Mouse (Mus musculus): ENCODE measurements around the gene Gsg1l. TPM values are rescaled to one million over a fixed set of nuclear protein-coding genes. Genes with fewer than 3 reads are reported as not detected.

Gsg1l gene
- polyA plus RNA-seq, 1 experiment = 0.05 TPM

- Histone ChIP-seq H3K36me3 (ENCODE audit: control insufficient read depth, insufficient read depth, low read length) (no peaks in the 10 kb centered on the region), H3K27me3 (ENCODE audit: control insufficient read depth, insufficient read depth, low read length) (no peaks in the 10 kb centered on the region), H3K4me1 (ENCODE audit: control insufficient read depth, insufficient read depth, insufficient read length) (no peaks in the 10 kb centered on the region), H3K4me3 (ENCODE audit: extremely low read depth, insufficient read depth, insufficient read length) (no peak overlapping the region), H3K27ac (ENCODE audit: insufficient read depth, low read length) (no peak overlapping the region)
- no peak for TF ChIP-seq CTCF (IDR thresholded peaks at IDR 0.05; ENCODE audit: extremely low read depth, insufficient read depth, insufficient read length, insufficient replicate concordance)
- no peak for TF ChIP-seq POLR2A (IDR thresholded peaks at IDR 0.05; ENCODE audit: low read depth, low read length)
- 80% methylated on average over 8 of the region's 8 CpGs for WGBS
- DNase-seq (ENCODE audit: low read depth in 1 of 2, low spot score in 2 of 2) = no peak
Observed at GRCm38 (mm10) chr7:125964087-125964607, 118.1 kb downstream of the Gsg1l start.

- no peak for TF ChIP-seq CTCF (IDR thresholded peaks at IDR 0.05; ENCODE audit: extremely low read depth, insufficient read depth, insufficient read length, insufficient replicate concordance)
- TF ChIP-seq POLR2A (IDR thresholded peaks at IDR 0.05; ENCODE audit: low read depth, low read length) = no peak
- H3K27me3 ChIP-seq (ENCODE audit: control insufficient read depth, insufficient read depth, low read length) = no peaks in the 10 kb centered on the region
- H3K36me3 ChIP-seq (ENCODE audit: control insufficient read depth, insufficient read depth, low read length) = no peaks in the 10 kb centered on the region
- DNase-seq (ENCODE audit: low read depth in 1 of 2, low spot score in 2 of 2) = no peak
- H3K4me3 ChIP-seq (ENCODE audit: extremely low read depth, insufficient read depth, insufficient read length) = no peak overlapping the region
- no peak overlapping the region for H3K27ac ChIP-seq (ENCODE audit: insufficient read depth, low read length)
- no peaks in the 10 kb centered on the region for H3K4me1 ChIP-seq (ENCODE audit: control insufficient read depth, insufficient read depth, insufficient read length)
- 64% methylated on average over 18 of the region's 18 CpGs for WGBS
Observed at GRCm38 (mm10) chr7:125959294-125960048, 122.7 kb downstream of the Gsg1l start.

GRCm38 (mm10) chr7:125958856-125959255, 123.4 kb downstream of the Gsg1l start:
- Histone ChIP-seq H3K36me3 (ENCODE audit: control insufficient read depth, insufficient read depth, low read length) (no peaks in the 10 kb centered on the region), H3K4me3 (ENCODE audit: extremely low read depth, insufficient read depth, insufficient read length) (no peak overlapping the region), H3K4me1 (ENCODE audit: control insufficient read depth, insufficient read depth, insufficient read length) (no peaks in the 10 kb centered on the region), H3K27me3 (ENCODE audit: control insufficient read depth, insufficient read depth, low read length) (no peaks in the 10 kb centered on the region), H3K27ac (ENCODE audit: insufficient read depth, low read length) (no peak overlapping the region)
- no peak for TF ChIP-seq CTCF (IDR thresholded peaks at IDR 0.05; ENCODE audit: extremely low read depth, insufficient read depth, insufficient read length, insufficient replicate concordance)
- no peak for TF ChIP-seq POLR2A (IDR thresholded peaks at IDR 0.05; ENCODE audit: low read depth, low read length)
- no peak for DNase-seq (ENCODE audit: low read depth in 1 of 2, low spot score in 2 of 2)
- 86% methylated on average over 5 of the region's 5 CpGs for WGBS

- no peak for DNase-seq (ENCODE audit: low read depth in 1 of 2, low spot score in 2 of 2)
- Histone ChIP-seq H3K4me3 (ENCODE audit: extremely low read depth, insufficient read depth, insufficient read length) (no peak overlapping the region), H3K36me3 (ENCODE audit: control insufficient read depth, insufficient read depth, low read length) (no peaks in the 10 kb centered on the region), H3K27me3 (ENCODE audit: control insufficient read depth, insufficient read depth, low read length) (no peaks in the 10 kb centered on the region), H3K4me1 (ENCODE audit: control insufficient read depth, insufficient read depth, insufficient read length) (no peaks in the 10 kb centered on the region), H3K27ac (ENCODE audit: insufficient read depth, low read length) (no peak overlapping the region)
- no peak for TF ChIP-seq POLR2A (IDR thresholded peaks at IDR 0.05; ENCODE audit: low read depth, low read length)
- no peak for TF ChIP-seq CTCF (IDR thresholded peaks at IDR 0.05; ENCODE audit: extremely low read depth, insufficient read depth, insufficient read length, insufficient replicate concordance)
- WGBS = 90% methylated on average over 5 of the region's 5 CpGs
Observed at GRCm38 (mm10) chr7:125954994-125955393, 127.2 kb downstream of the Gsg1l start.

GRCm38 (mm10) chr7:125954356-125954878, 127.8 kb downstream of the Gsg1l start:
- no peak overlapping the region for H3K27ac ChIP-seq (ENCODE audit: insufficient read depth, low read length)

GRCm38 (mm10) chr7:125953844-125954243, 128.4 kb downstream of the Gsg1l start:
- H3K36me3 ChIP-seq (ENCODE audit: control insufficient read depth, insufficient read depth, low read length) = no peaks in the 10 kb centered on the region
- no peaks in the 10 kb centered on the region for H3K4me1 ChIP-seq (ENCODE audit: control insufficient read depth, insufficient read depth, insufficient read length)
- no peak overlapping the region for H3K27ac ChIP-seq (ENCODE audit: insufficient read depth, low read length)
- TF ChIP-seq POLR2A (IDR thresholded peaks at IDR 0.05; ENCODE audit: low read depth, low read length) = no peak
- TF ChIP-seq CTCF (IDR thresholded peaks at IDR 0.05; ENCODE audit: extremely low read depth, insufficient read depth, insufficient read length, insufficient replicate concordance) = no peak
- H3K27me3 ChIP-seq (ENCODE audit: control insufficient read depth, insufficient read depth, low read length) = no peaks in the 10 kb centered on the region
- no peak for DNase-seq (ENCODE audit: low read depth in 1 of 2, low spot score in 2 of 2)
- 90% methylated on average over 6 of the region's 6 CpGs for WGBS
- H3K4me3 ChIP-seq (ENCODE audit: extremely low read depth, insufficient read depth, insufficient read length) = no peak overlapping the region

More at GRCm38 (mm10) chr7:125954356-125954878, 127.8 kb downstream of the Gsg1l start:
- Histone ChIP-seq H3K4me3 (ENCODE audit: extremely low read depth, insufficient read depth, insufficient read length) (no peak overlapping the region), H3K4me1 (ENCODE audit: control insufficient read depth, insufficient read depth, insufficient read length) (no peaks in the 10 kb centered on the region), H3K27me3 (ENCODE audit: control insufficient read depth, insufficient read depth, low read length) (no peaks in the 10 kb centered on the region), H3K36me3 (ENCODE audit: control insufficient read depth, insufficient read depth, low read length) (no peaks in the 10 kb centered on the region)
- TF ChIP-seq CTCF (IDR thresholded peaks at IDR 0.05; ENCODE audit: extremely low read depth, insufficient read depth, insufficient read length, insufficient replicate concordance) (no peak), POLR2A (IDR thresholded peaks at IDR 0.05; ENCODE audit: low read depth, low read length) (no peak)
- WGBS = 92% methylated on average over 3 of the region's 3 CpGs
- no peak for DNase-seq (ENCODE audit: low read depth in 1 of 2, low spot score in 2 of 2)

GRCm38 (mm10) chr7:125951911-125952310, 130.3 kb downstream of the Gsg1l start:
- H3K27ac ChIP-seq (ENCODE audit: insufficient read depth, low read length) = no peak overlapping the region
- no peaks in the 10 kb centered on the region for H3K27me3 ChIP-seq (ENCODE audit: control insufficient read depth, insufficient read depth, low read length)
- no peak for DNase-seq (ENCODE audit: low read depth in 1 of 2, low spot score in 2 of 2)
- H3K36me3 ChIP-seq (ENCODE audit: control insufficient read depth, insufficient read depth, low read length) = no peaks in the 10 kb centered on the region
- H3K4me1 ChIP-seq (ENCODE audit: control insufficient read depth, insufficient read depth, insufficient read length) = no peaks in the 10 kb centered on the region
- TF ChIP-seq CTCF (IDR thresholded peaks at IDR 0.05; ENCODE audit: extremely low read depth, insufficient read depth, insufficient read length, insufficient replicate concordance) (no peak), POLR2A (IDR thresholded peaks at IDR 0.05; ENCODE audit: low read depth, low read length) (no peak)
- no peak overlapping the region for H3K4me3 ChIP-seq (ENCODE audit: extremely low read depth, insufficient read depth, insufficient read length)
- 89% methylated on average over 7 of the region's 7 CpGs for WGBS
